Mouse (Mus musculus) frontal cortex, postnatal 25 days (tissue): Measurements from ENCODE around the gene Cdkn2a.

Experiments
- DNase-seq, 2 experiments: peaks; one replicate each; pipeline ENCODE4 v3.0.0; 2022; ENCODE audit warnings: low spot score in 2 of 2

Cdkn2a gene

GRCm38 (mm10) chr4:89294486-89295440 is at the start of gene Cdkn2a:
Cdkn2a (minus strand) TSS chr4:89294653.
- DNase-seq, result no peak

DNA sequence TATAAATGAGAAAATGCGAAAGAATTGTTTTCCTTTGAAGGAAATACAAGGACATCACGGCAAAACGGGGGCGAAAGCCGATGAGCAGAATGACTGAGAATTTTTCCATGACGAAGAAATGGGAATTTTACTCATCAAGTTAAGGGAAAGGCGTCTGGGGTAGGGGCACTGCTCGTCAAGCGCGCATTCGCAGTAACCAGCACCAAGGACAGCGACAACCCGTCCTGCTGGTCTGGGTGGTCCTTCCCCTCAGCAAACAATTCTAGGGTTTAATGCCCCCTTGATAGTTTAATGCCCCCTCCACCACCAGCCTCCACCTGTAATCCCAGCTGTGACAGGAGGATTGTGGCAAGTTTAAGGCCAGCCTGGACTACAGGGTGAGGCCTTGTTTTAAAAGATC is 19.0 kb upstream of the Cdkn2a start:
- DNase-seq, result no peak

DNA sequence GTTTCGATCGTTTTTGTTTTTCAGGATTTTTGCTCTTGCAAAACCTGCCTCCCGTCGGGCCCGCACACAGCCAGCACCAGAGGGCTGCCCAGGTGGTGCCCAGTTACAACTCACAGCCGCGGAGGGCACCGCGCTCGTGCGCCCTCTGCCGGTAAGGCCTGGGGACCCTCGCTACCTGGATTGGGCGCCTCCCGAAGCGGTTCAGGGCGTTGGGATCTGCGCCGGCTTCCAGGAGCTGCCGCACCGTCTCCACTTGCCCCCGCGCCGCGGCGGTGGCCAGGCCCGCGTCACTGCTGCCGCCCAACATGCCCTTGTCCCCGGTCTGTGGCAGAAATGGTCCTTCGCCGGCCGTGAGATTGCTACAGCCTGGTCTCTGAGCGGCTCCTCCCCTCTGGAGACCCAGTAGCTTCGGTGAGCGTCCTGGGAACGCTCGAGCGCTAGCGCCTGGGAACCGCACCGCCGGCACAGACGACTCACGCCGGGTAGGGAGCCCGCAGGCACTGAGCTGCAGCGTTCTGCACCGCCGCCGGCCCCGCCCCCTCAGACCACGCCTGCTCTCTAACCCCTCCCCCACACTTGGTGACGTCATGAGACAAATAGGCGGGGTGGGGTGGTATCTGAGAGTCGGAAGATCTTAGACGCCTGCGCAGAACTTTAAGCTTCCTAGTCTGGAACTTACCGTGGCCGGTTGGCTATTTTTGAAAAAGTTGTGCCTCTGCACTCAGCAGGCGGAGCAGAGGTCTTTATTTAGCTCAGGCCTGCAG is 16.2 kb upstream of the Cdkn2a start, which contains the start of gene Cdkn2b:
Cdkn2b (minus strand) TSS at position 549 of the 764 bp plus-strand sequence.
- DNase-seq, result peak; percentile 45 to 60

GRCm38 (mm10) chr4:89309996-89310395 is 15.5 kb upstream of the Cdkn2a start:
- no peak for DNase-seq

- DNase-seq, result no peak
Observed at GRCm38 (mm10) chr4:89308001-89308400, 13.5 kb upstream of the Cdkn2a start.

DNA sequence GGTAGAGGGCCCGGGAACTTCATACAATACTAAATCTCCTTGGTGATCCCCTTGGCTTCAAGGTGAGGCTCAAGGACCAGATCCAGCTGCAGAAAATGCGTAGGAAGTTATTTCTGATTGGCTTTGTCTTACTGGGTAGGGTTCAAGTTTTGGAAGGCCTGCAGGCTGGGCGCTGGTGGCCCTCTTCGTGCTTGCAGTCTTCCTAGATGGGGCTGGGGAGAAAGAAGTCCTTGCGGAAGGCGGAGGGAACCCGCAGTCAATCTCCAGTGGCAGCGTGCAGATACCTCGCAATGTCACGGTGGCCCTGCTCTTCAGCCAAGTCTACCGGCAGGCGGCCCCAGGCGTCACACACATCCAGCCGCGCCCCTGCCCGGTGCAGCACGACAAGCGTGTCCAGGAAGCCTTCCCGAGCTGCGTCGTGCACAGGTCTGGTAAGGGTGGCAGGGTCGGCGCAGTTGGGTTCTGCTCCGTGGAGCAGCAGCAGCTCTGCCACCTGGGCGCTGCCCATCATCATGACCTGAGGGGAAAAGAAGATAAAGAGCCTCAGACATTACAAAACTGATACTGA is 12.4 kb upstream of the Cdkn2a start:
- no peak for DNase-seq

DNA sequence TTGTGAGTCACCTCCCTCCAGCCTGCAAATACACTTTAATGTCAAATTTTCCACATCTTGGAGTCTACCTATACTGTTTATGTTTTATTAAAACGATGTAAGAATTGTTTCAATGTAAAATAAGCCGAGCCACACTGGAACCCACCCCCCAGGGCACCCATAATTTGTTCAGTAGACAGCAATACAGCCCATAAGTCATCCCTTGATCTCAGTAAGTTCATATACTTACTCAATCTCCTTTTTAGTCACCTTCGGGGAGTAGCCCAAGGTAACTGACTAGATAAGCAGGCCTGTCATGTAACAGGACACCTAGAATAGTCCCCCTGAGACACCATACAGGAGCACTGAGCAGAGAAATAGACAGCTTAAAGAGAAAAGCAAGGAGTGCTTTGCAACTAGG is 11.2 kb upstream of the Cdkn2a start:
- DNase-seq, result no peak

- no peak for DNase-seq
Observed at GRCm38 (mm10) chr4:89303281-89303995, 9.0 kb upstream of the Cdkn2a start.

DNA sequence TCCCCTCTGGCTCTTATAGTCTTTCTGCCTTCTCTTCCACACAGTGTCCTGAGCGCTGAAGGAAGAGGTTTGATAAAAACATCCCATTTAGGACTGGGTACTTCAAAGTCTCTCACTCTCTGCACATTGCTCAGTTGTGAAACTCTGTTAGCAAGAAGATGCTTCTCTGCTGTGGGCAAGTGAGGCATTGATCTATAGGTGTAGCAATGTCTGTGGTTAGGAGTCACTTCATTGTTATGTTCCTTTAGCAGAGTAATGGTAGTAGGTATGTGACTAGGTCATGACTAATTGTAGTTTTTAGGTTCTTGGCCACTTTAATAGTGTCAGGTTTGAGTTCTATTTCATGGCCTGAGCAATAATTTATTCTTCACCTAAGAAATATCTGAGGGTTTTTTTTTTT is 7.7 kb upstream of the Cdkn2a start:
- DNase-seq, result no peak

GRCm38 (mm10) chr4:89299721-89300120 is 5.3 kb upstream of the Cdkn2a start:
- no peak for DNase-seq

DNA sequence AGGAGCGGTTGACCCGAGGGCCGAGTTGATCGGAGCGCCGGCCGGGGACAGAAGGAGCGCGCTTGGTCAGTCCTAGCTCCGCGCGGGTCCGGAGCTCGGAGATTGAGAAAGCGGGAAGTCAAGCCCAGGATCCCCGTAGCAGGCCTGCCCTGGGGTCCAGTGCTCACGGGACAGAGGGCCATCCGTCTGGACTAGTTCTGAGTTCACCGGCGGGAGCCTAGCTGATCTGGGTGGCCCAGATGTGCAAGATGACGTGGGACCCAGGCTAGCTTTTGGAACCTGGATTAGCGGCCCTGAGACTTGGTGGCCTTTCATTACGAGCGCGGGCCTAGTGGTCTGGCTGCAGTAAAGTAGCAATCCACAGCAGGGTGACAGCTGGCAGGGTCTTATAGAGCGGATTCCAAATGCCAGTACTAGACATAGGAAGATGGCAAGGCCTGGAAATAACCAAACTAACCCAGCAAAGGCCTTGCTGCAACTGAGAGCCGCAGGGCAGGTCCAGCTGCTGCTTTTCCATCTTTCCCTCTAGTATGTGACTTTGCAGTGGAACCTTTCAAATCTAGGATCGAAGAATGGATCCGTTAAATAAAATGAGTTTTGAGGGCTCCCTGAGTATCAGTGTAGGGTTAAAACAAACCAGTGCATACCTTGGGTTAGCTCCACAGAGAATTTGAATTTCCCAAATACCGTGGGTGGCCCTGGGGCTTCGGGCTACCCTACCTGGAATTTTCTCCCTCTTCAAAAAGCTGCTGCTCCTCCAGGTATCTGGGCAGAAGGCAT is 1.2 kb upstream of the Cdkn2a start:
- DNase-seq, result no peak

DNA sequence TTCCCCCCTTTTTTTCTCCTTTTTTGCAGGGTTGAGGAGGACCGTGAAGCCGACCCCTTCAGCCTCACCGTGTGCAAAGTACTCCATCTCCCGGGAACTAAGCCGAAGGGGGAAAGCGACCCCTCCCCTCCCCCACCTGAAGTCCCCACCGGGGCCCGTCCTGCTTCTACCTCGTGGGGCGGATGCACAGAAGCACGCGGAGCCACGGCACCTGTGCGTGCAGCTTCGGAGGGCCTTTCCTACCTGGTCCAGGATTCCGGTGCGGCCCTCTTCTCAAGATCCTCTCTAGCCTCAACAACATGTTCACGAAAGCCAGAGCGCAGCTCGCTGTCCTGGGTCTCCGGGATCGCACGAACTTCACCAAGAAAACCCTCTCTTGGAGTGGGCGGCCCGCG is 365 bp downstream of the Cdkn2a start:
- no peak for DNase-seq

DNA sequence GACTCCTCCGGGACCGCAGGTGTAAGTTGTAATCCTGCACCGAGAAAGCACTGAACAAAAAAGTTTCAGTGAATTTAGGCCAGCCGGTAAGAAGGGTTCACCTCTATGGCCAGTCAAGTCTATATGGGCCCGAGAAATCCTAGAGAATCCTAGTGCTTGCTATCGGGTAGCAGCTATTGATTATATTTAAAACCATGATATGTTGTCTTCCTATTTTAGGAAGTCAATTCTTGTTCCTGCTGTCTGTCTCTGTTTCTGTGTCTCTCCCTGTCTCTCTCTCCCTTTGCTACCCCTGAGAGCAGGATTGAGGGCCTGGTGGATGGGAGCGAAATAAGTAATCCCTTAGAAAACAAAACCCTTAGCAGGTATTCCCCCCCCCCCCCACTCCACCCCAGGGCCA is 937 bp downstream of the Cdkn2a start:
- DNase-seq, result no peak

GRCm38 (mm10) chr4:89289028-89289427 is 5.4 kb downstream of the Cdkn2a start:
- DNase-seq, result no peak

DNA sequence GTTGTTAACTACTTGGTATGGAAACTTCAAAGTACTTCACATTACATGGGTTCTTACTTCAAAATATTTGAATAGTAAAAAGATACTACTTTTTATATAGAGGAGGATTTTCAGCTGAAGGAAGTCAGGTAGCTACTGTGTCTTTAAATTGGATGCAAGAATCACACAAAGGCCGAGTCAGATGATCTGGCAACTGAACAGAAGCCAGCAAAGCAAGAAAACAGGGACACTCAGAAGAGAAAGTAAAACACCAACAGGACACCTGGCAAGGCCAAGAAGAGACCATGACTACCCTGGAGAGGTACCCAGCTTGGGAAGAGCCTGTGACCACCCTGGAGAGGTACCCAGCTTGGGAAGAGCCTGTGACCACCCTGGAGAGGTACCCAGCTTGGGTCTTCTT is 7.9 kb downstream of the Cdkn2a start:
- DNase-seq, result no peak

- no peak for DNase-seq
Observed at GRCm38 (mm10) chr4:89285688-89286087, 8.8 kb downstream of the Cdkn2a start.

DNA sequence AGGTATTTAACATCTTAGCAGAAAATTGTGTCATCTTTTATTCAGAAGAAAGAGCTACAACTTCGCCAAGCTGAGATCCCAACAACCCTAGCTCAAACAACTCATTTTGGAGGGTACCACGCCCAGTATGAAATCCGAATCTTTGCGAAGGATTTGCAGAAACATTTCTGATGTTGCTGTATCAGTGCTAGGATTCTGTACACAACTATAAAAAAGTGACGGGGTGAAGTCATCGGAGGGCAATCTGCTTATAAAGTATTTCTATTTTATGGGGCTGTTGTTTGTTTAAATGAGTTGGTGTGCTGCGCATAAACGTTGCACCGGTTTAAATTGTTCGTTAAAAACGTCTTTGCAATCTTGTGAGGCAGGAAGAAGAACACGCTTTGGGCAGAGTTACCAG is 11.8 kb downstream of the Cdkn2a start:
- DNase-seq, result no peak

DNA sequence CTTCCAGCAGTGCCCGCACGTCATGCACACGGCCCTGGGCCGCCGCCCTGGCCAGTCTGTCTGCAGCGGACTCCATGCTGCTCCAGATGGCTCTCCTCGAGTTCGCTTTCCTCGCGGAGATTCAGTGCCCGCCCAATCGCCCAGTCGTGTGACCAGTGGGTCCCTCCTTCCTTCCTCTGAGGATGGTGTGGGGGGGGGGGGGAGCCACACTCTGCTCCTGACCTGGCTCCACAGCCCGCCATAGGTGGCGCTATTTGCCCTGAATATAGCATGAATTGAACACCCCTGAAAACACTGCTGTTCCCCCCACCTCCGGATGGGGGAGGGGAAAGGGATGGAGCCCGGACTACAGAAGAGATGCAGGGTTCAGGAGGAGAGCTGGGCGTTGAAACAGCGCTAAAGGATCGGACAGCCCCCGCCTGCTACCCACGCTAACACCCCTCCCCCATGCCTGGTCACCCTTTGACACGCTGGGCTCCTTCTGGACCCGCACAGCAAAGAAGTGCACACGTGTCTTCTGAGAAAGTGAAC is 12.4 kb downstream of the Cdkn2a start:
- DNase-seq, result no peak

DNA sequence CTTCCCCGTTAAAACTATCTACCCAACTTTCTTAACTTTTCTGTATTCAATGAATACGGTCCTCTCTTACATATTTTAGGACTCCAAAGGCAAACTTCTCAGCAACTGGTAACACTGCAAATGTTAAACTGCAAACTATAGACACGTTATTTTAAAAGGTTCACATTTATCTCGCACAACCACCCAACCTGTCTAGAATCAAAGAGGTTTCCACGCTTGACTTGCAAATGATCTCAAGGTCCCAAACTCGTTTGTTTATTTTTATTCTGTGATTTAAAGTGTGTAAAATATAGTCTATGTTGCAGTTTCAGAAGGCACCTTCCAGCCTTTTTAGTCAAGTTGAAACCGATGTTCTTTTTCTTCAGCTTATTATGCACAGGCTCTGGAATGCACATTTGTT is 13.2 kb downstream of the Cdkn2a start:
- DNase-seq, result no peak

DNA sequence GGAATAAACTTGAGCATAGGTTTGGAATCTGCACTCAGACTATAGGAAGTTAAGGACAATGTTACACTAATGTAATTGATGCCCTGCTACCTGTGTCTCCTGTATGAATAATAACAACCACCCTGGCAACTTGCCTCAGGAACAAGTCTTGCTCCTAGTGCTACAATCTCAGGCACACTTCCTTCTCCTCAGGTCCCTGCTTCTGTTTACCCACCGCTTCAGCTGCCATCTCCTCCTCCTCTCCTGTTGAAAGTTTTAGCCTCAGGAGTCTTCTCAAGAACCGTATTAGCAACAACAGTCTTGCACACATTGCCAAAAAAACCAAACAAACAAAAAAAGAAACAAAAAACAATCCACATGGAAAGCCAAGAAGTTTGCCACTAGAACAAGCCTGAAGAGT is 14.8 kb downstream of the Cdkn2a start:
- no peak for DNase-seq
